Mouse (Mus musculus): ENCODE measurements at regions not wholly inside any gene's neighbourhood (a gene's known extent, or its start where the extent isn't known, plus 50 kb on each side); places are given as distances from the start of the nearest gene placed in this dataset.

- TF ChIP-seq IRF4 (IDR thresholded peaks at IDR 0.05; ENCODE audit: low read depth, low read length) (peak; percentile 63), JUND (conservative IDR thresholded peaks at IDR 0.05; ENCODE audit: low read depth, low read length) (peak; percentile 50; the same call in 1 of the 2 replicates), MXI1 (IDR thresholded peaks at IDR 0.05; ENCODE audit: low read depth, low read length) (peak; percentile 86), BHLHE40 (IDR thresholded peaks at IDR 0.05; ENCODE audit: low read depth, low read length) (0 out of 2 replicates have a peak, but pooled peaks have one; percentile 37), USF2 (conservative IDR thresholded peaks at IDR 0.05; ENCODE audit: low read depth, low read length) (no peak), EP300 (IDR thresholded peaks at IDR 0.05; ENCODE audit: low read length) (peak; percentile 59), CHD1 (IDR thresholded peaks at IDR 0.05; ENCODE audit: low read depth, low read length) (peak; percentile 86), USF1 (IDR thresholded peaks at IDR 0.05; ENCODE audit: low read depth, low read length) (no peak)
These were observed 65.0 kb downstream of the Ccdc54 start (continued) for GRCm38 (mm10) chr16:50525934-50526366.

DNA sequence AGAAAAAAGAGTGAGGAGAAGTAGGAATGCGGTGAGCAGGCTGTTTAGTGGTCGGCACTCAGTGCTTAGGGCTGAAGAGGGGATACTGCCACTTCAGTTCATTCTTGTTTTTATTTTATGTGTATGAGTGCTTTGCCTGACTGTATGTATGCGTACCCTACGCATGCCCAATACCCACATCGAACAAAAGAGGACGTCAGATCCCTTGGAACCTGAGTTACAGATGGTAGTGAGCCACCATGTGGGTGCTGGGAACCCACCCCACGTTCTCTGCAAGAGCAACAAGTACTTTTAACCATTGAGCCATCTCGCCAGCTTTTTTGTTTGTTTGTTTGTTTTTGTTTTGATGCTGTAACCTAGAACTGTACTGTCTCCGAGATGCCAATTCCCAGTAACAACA, 65.5 kb downstream of the Ccdc54 start:
- H3K27me3 ChIP-seq (replicated peaks): no peaks in the 10 kb centered on the region
- H3K9ac ChIP-seq (ENCODE audit: insufficient read depth, low read depth): peak overlapping the region; percentile 86
- H3K4me2 ChIP-seq (ENCODE audit: insufficient read depth, low read depth, poor library complexity, severe bottlenecking): peak overlapping the region; percentile 60
- peaks cover 16% of the 10 kb centered on the region for H3K79me2 ChIP-seq (replicated peaks; ENCODE audit: control insufficient read depth, extremely low read depth, insufficient read depth, poor library complexity, severe bottlenecking)
- TF ChIP-seq NRF1 (IDR thresholded peaks at IDR 0.05; ENCODE audit: low read depth, low read length): peak; percentile 69
- TF ChIP-seq CTCF (conservative IDR thresholded peaks at IDR 0.05 in 1 of 2, IDR thresholded peaks at IDR 0.05 in 1 of 2; ENCODE audit: low read depth in 2 of 2, low read length in 2 of 2): peak in 1 of 2 experiments; percentile 4; a peak in 1 of 4 replicates
- no peak for TF ChIP-seq SMC3 (IDR thresholded peaks at IDR 0.05; ENCODE audit: low read depth, low read length)
- H3K4me1 ChIP-seq (ENCODE audit: control insufficient read depth in 1 of 2, insufficient read depth in 2 of 2): peaks cover 5 to 28% of the 10 kb centered on the region in 2 experiments; a peak in 3 of 4 replicates
- no peaks in the 10 kb centered on the region for H3K36me3 ChIP-seq (replicated peaks in 1 of 2; ENCODE audit: control insufficient read depth in 1 of 2, insufficient read depth in 1 of 2, low read length in 1 of 2)
- dilution Hi-C loops (cut with MboI; ENCODE audit: extremely low pct_ligation_motif_present, extremely low pct_unique_long_range_greater_than_20kb, low sequenced_read_pairs) (no loop called here), in situ Hi-C loops (cut with MboI; ENCODE audit: low pct_ligation_motif_present, low pct_unique_long_range_greater_than_20kb, low sequenced_read_pairs) (no loop called here)
- DNase-seq (ENCODE audit: extremely low read depth): peak; percentile 55
- H3K4me3 ChIP-seq (replicated peaks in 1 of 3; ENCODE audit: low read depth in 2 of 3, low read length in 2 of 3, poor library complexity in 1 of 3): peak overlapping the region; percentile 55 to 70 (median 61)
- H3K27ac ChIP-seq (ENCODE audit: insufficient read depth, low read depth): peak overlapping the region; percentile 37; the same call in 1 of the 2 replicates
- no peaks in the 10 kb centered on the region for H3K9me3 ChIP-seq (replicated peaks; ENCODE audit: low read length)

DNA sequence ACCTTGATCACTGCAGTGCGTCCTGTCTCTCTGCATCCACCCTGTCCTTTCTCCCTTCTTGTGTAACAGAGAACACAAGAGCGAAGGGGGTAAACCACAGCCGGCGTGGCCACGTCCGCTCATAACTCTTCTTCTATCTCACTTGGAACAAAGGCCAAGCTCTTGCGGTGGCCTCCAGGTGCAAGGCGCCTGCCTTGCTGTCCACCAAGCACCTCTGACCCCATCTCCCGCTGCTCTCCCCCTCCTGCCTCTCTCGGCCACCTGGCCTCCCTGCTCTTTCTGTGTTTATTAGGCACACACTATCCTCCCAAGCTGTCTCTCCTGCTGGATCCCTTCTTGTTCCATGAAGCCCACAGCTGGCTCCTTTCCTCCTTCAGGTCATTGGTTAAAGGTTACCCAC, 71.3 kb downstream of the Ccdc54 start:
- in situ Hi-C loops (cut with MboI; ENCODE audit: low pct_ligation_motif_present, low pct_unique_long_range_greater_than_20kb, low sequenced_read_pairs): loop anchor here (10.0 kb wide), 1 partner anchor 85 kb away; the partner anchor contains the start of gene Bbx
- Histone ChIP-seq H3K4me3 (replicated peaks in 1 of 3; ENCODE audit: low read depth in 2 of 3, low read length in 2 of 3, poor library complexity in 1 of 3) (no peak overlapping the region), H3K4me1 (ENCODE audit: control insufficient read depth in 1 of 2, insufficient read depth in 2 of 2) (peaks cover 3 to 17% of the 10 kb centered on the region in 2 experiments; a peak in 2 of 4 replicates), H3K36me3 (replicated peaks in 1 of 2; ENCODE audit: control insufficient read depth in 1 of 2, insufficient read depth in 1 of 2, low read length in 1 of 2) (no peaks in the 10 kb centered on the region), H3K27me3 (replicated peaks) (no peaks in the 10 kb centered on the region), H3K9me3 (replicated peaks; ENCODE audit: low read length) (no peaks in the 10 kb centered on the region), H3K27ac (ENCODE audit: insufficient read depth, low read depth) (no peak overlapping the region), H3K4me2 (ENCODE audit: insufficient read depth, low read depth, poor library complexity, severe bottlenecking) (no peak overlapping the region), H3K9ac (ENCODE audit: insufficient read depth, low read depth) (no peak overlapping the region), H3K79me2 (replicated peaks; ENCODE audit: control insufficient read depth, extremely low read depth, insufficient read depth, poor library complexity, severe bottlenecking) (no peaks in the 10 kb centered on the region)
- no peak for DNase-seq (ENCODE audit: extremely low read depth)
- no peak for TF ChIP-seq GABPA (IDR thresholded peaks at IDR 0.05; ENCODE audit: insufficient replicate concordance, low read depth, low read length)
- TF ChIP-seq NELFE (IDR thresholded peaks at IDR 0.05; ENCODE audit: low read depth, low read length): no peak
- no peak for TF ChIP-seq ZMIZ1 (IDR thresholded peaks at IDR 0.05; ENCODE audit: low read depth, low read length)
- no peak for TF ChIP-seq POLR2A (IDR thresholded peaks at IDR 0.05; ENCODE audit: low read depth, low read length)
- TF ChIP-seq IRF4 (IDR thresholded peaks at IDR 0.05; ENCODE audit: low read depth, low read length): no peak
- no peak for TF ChIP-seq SIN3A (IDR thresholded peaks at IDR 0.05; ENCODE audit: low read length)
- TF ChIP-seq TCF12 (IDR thresholded peaks at IDR 0.05; ENCODE audit: low read depth, low read length): no peak
- TF ChIP-seq HCFC1 (IDR thresholded peaks at IDR 0.05; ENCODE audit: low read depth, low read length): no peak
- no peak for TF ChIP-seq MAZ (IDR thresholded peaks at IDR 0.05; ENCODE audit: low read depth, low read length)
- no peak for TF ChIP-seq CTCF (conservative IDR thresholded peaks at IDR 0.05 in 1 of 2, IDR thresholded peaks at IDR 0.05 in 1 of 2; ENCODE audit: low read depth in 2 of 2, low read length in 2 of 2)
- TF ChIP-seq ZKSCAN1 (IDR thresholded peaks at IDR 0.05; ENCODE audit: borderline replicate concordance, low read depth, low read length): no peak
- no peak for TF ChIP-seq ETS1 (conservative IDR thresholded peaks at IDR 0.05; ENCODE audit: low read depth, low read length)
- TF ChIP-seq MYC (IDR thresholded peaks at IDR 0.05; ENCODE audit: low read depth, low read length): no peak
- TF ChIP-seq JUND (conservative IDR thresholded peaks at IDR 0.05; ENCODE audit: low read depth, low read length): no peak
- no peak for TF ChIP-seq CHD2 (IDR thresholded peaks at IDR 0.05; ENCODE audit: low read length)
- no peak for TF ChIP-seq EP300 (IDR thresholded peaks at IDR 0.05; ENCODE audit: low read length)
- TF ChIP-seq USF2 (conservative IDR thresholded peaks at IDR 0.05; ENCODE audit: low read depth, low read length): no peak
- no peak for TF ChIP-seq MEF2A (IDR thresholded peaks at IDR 0.05; ENCODE audit: borderline replicate concordance, low read depth, low read length)
- no peak for TF ChIP-seq ZC3H11A (IDR thresholded peaks at IDR 0.05; ENCODE audit: low read depth, low read length)
- no peak for TF ChIP-seq MAX (IDR thresholded peaks at IDR 0.05; ENCODE audit: low read length)
- dilution Hi-C loops (cut with MboI; ENCODE audit: extremely low pct_ligation_motif_present, extremely low pct_unique_long_range_greater_than_20kb, low sequenced_read_pairs): no loop called here

Data from CH12.LX (cell line).